Mouse (Mus musculus) kidney, embryonic 16.5 days (tissue): ENCODE measurements around the gene Vmn2r60. TPM values are rescaled to one million over a fixed set of nuclear protein-coding genes. Genes with fewer than 3 reads are reported as not detected.
"Not testable (repeated sequence)": the region's sequence is repeated elsewhere in the genome, so short reads cannot be mapped to it uniquely, and the experiment has no call there.

Experiments
- ATAC-seq: fragments of 200-750 bp; cut with Nextera tagmentation; 2 replicates; pipeline ENCODE4 v1.8.0; 2017; ENCODE audit warnings: moderate TSS enrichment; ENCODE audit not compliant: low FRiP score, low TSS enrichment
- H3K27ac ChIP-seq: fragments of 300-500 bp; sonication (generic); 2 replicates; pipeline ENCODE4 v1.5.1; 2014; ENCODE audit warnings: low read length
- H3K27me3 ChIP-seq: fragments of 300-500 bp; sonication (generic); 2 replicates; pipeline ENCODE4 v1.6.1; 2014; ENCODE audit warnings: low read length, control low read depth, mixed read lengths; ENCODE audit not compliant: insufficient read depth
- H3K36me3 ChIP-seq: fragments of 300-500 bp; sonication (generic); 2 replicates; pipeline ENCODE4 v1.6.1; 2014; ENCODE audit warnings: low read length, control low read depth, mixed read lengths; ENCODE audit not compliant: insufficient read depth
- H3K4me1 ChIP-seq: fragments of 300-500 bp; sonication (generic); 2 replicates; pipeline ENCODE4 v1.6.1; 2014; ENCODE audit warnings: low read length, control low read depth, mixed read lengths; ENCODE audit not compliant: insufficient read depth
- H3K4me2 ChIP-seq: fragments of 300-500 bp; sonication (generic); replicated peaks from 2 replicates; pipeline ENCODE4 v1.6.1; 2014; ENCODE audit warnings: low read depth, low read length
- H3K4me3 ChIP-seq: fragments of 300-500 bp; sonication (generic); 2 replicates; pipeline ENCODE4 v1.5.1; 2014; ENCODE audit warnings: mild to moderate bottlenecking, low read length
- H3K9ac ChIP-seq: fragments of 300-500 bp; sonication (generic); replicated peaks from 2 replicates; pipeline ENCODE4 v1.6.1; 2014; ENCODE audit warnings: low read length
- H3K9me3 ChIP-seq: fragments of 300-500 bp; sonication (generic); 2 replicates; pipeline ENCODE4 v1.6.1; 2016; ENCODE audit warnings: low read length, control low read depth
- WGBS: fragments of 180-500 bp; shearing (Covaris S2); extraction: QIAGEN DNeasy Blood & Tissue Kit; methylation state at CpG from one replicate; pipeline ENCODE4 v1.1.7; 2014; 5-methylcytosine and 5-hydroxymethylcytosine counted together
- polyA plus RNA-seq: library from polyadenylated mRNA; unstranded; fragments of >200 nt; fragmentation: Nextera tagmentation; extraction: Ambion mirVana; gene quantifications from 2 replicates; pipeline ENCODE4 v1.2.1, GENCODE M21; 2015

The Vmn2r60 gene
- polyA plus RNA-seq = not detected in 2 replicates

GRCm38 (mm10) chr7:42107470-42107869, at the start of gene Vmn2r60:
Gene Vmn2r60 (plus strand): TSS chr7:42107770.
- no peaks in the 10 kb centered on the region for H3K4me1 ChIP-seq
- no peak within 1 kb of the TSS for H3K4me2 ChIP-seq
- H3K9ac ChIP-seq = no peak within 1 kb of the TSS
- no peak within 1 kb of the TSS for H3K4me3 ChIP-seq
- H3K36me3 ChIP-seq = no peaks in the 10 kb centered on the region
- no peak within 1 kb of the TSS for H3K27ac ChIP-seq
- 86% methylated on average over 2 of the region's 2 CpGs for WGBS
- peaks cover 9% of the 10 kb centered on the region; the same call in 1 of the 2 replicates for H3K9me3 ChIP-seq
- no peak for ATAC-seq
- no peaks in the 10 kb centered on the region for H3K27me3 ChIP-seq

GRCm38 (mm10) chr7:42058923-42059322, 48.6 kb upstream of the Vmn2r60 start, which contains the start of gene Vmn2r59:
Gene Vmn2r59 (minus strand): TSS chr7:42059023.
- no peak within 1 kb of the TSS for H3K27ac ChIP-seq
- ATAC-seq = no peak
- no peak within 1 kb of the TSS for H3K9ac ChIP-seq
- no peak within 1 kb of the TSS for H3K4me2 ChIP-seq
- H3K9me3 ChIP-seq = no peaks in the 10 kb centered on the region
- no peaks in the 10 kb centered on the region for H3K36me3 ChIP-seq
- no peak within 1 kb of the TSS for H3K4me3 ChIP-seq
- no peaks in the 10 kb centered on the region for H3K4me1 ChIP-seq
- no peaks in the 10 kb centered on the region for H3K27me3 ChIP-seq

GRCm38 (mm10) chr7:42107061-42107460, 509 bp upstream of the Vmn2r60 start:
- H3K36me3 ChIP-seq, H3K27ac ChIP-seq, H3K4me1 ChIP-seq, H3K27me3 ChIP-seq, H3K4me2 ChIP-seq, H3K9ac ChIP-seq, H3K9me3 ChIP-seq, H3K4me3 ChIP-seq, ATAC-seq: not testable (repeated sequence)
- 78% methylated on average over 11 of the region's 14 CpGs for WGBS

Other genes with a start within 250 kb of the Vmn2r60 start
- not detected in 2 replicates for gene Vmn2r58, start 235.1 kb upstream of the Vmn2r60 start, polyA plus RNA-seq
- gene Vmn2r59, start 48.7 kb upstream of the Vmn2r60 start, polyA plus RNA-seq = not detected in 2 replicates
- gene Vmn2r61, start 152.3 kb downstream of the Vmn2r60 start, polyA plus RNA-seq = not detected in 2 replicates